Comparison of ENCODE assay signal across 13 mouse cellular contexts in genomic region chr16:6963533-6963932, GRCm38 (mm10).
DNase-seq lines count a peak whose midpoint lies in the region; ATAC-seq and TF ChIP-seq lines count a peak whose summit lies in the region.
"Had no signal": no experiment of that assay in that cellular context is flagged by ENCODE, and none has a peak within 500 bp of the region (broad histone marks: within the 10 kb centered on the region; RNA-seq: fewer than 3 reads in every experiment).

No protein-coding gene starts in this region.

- no peak for ATAC-seq in midbrain, postnatal 0 days (ENCODE audit: low FRiP score)
- ATAC-seq in erythroblast, adult 5-6 weeks (replicated peaks; ENCODE audit: low FRiP score, poor library complexity, severe bottlenecking): no peak

- DNase-seq in cerebellum, adult 18-20 months: peak; percentile 50 to 69
- no peak for DNase-seq in cerebellum, postnatal 10 days
- peak; percentile 7 for DNase-seq in urinary bladder, postnatal 14 days (ENCODE audit: low spot score)
- no peak for DNase-seq in urinary bladder, adult 18-20 months (ENCODE audit: low spot score in 2 of 2)
- DNase-seq in midbrain, postnatal 0 days (ENCODE audit: low spot score): no peak
- DNase-seq in yolk sac, embryonic 10.5 days (ENCODE audit: low spot score): no peak
- DNase-seq: kidney, adult 8-10 months had no signal

- no peak for TF ChIP-seq CTCF in embryonic fibroblast, embryonic 13.5 days (IDR thresholded peaks at IDR 0.05; ENCODE audit: borderline replicate concordance, insufficient read depth, low read length)
- TF ChIP-seq CTCF in midbrain, postnatal 0 days (IDR thresholded peaks at IDR 0.05): no peak

- peak overlapping the region; percentile 89 for H3K27ac ChIP-seq in embryonic fibroblast, embryonic 13.5 days (ENCODE audit: insufficient read depth, low read length)
- no peak overlapping the region for H3K27ac ChIP-seq in midbrain, postnatal 0 days (ENCODE audit: low read depth, low read length)
- H3K27ac ChIP-seq: embryonic facial prominence, embryonic 13.5 days; hindbrain, embryonic 12.5 days; liver, embryonic 15.5 days; stomach, embryonic 15.5 days had no signal

- no peak overlapping the region for H3K9ac ChIP-seq in midbrain, postnatal 0 days (replicated peaks; ENCODE audit: low read length, poor library complexity, severe bottlenecking)
- H3K9ac ChIP-seq: embryonic facial prominence, embryonic 13.5 days; hindbrain, embryonic 12.5 days; liver, embryonic 15.5 days; stomach, embryonic 15.5 days had no signal

- no peak overlapping the region for H3K4me3 ChIP-seq in embryonic fibroblast, embryonic 13.5 days (ENCODE audit: insufficient read depth, low read length)
- H3K4me3 ChIP-seq in midbrain, postnatal 0 days (ENCODE audit: low read depth, low read length): no peak overlapping the region
- H3K4me3 ChIP-seq: embryonic facial prominence, embryonic 13.5 days; hindbrain, embryonic 12.5 days; liver, embryonic 15.5 days; stomach, embryonic 15.5 days had no signal

- H3K27me3 ChIP-seq in midbrain, postnatal 0 days (ENCODE audit: insufficient read depth, low read length): no peaks in the 10 kb centered on the region
- H3K27me3 ChIP-seq: embryonic facial prominence, embryonic 13.5 days; liver, embryonic 15.5 days; stomach, embryonic 15.5 days had no signal

- no peaks in the 10 kb centered on the region for H3K36me3 ChIP-seq in midbrain, postnatal 0 days (ENCODE audit: insufficient read depth, low read length)
- H3K36me3 ChIP-seq: embryonic facial prominence, embryonic 13.5 days; hindbrain, embryonic 12.5 days; liver, embryonic 15.5 days; stomach, embryonic 15.5 days had no signal

- H3K4me2 ChIP-seq in midbrain, postnatal 0 days (ENCODE audit: low read depth, low read length, poor library complexity, severe bottlenecking): no peak overlapping the region
- H3K4me2 ChIP-seq: embryonic facial prominence, embryonic 13.5 days; hindbrain, embryonic 12.5 days; liver, embryonic 15.5 days; stomach, embryonic 15.5 days had no signal

- H3K4me1 ChIP-seq in embryonic fibroblast, embryonic 13.5 days (ENCODE audit: control insufficient read depth, insufficient read depth, low read length): peaks cover 10% of the 10 kb centered on the region
- H3K4me1 ChIP-seq in midbrain, postnatal 0 days (ENCODE audit: insufficient read depth, low read length): no peaks in the 10 kb centered on the region
- H3K4me1 ChIP-seq: embryonic facial prominence, embryonic 13.5 days; liver, embryonic 15.5 days; stomach, embryonic 15.5 days had no signal

- WGBS in midbrain, postnatal 0 days: 78% methylated on average over 4 of the region's 4 CpGs

- TF ChIP-seq POLR2A in embryonic fibroblast, embryonic 13.5 days (IDR thresholded peaks at IDR 0.05; ENCODE audit: low read depth, low read length): no peak

- no peaks in the 10 kb centered on the region for H3K9me3 ChIP-seq in midbrain, postnatal 0 days (ENCODE audit: low read length)
- H3K9me3 ChIP-seq: embryonic facial prominence, embryonic 13.5 days; hindbrain, embryonic 12.5 days; liver, embryonic 15.5 days; stomach, embryonic 15.5 days had no signal

Comparison
In these comparisons a context has a peak if more than half of its experiments do, and no peak if none do; other contexts are left out.
1. DNase-seq: peak in cerebellum, adult 18-20 months (2 of 2) and urinary bladder, postnatal 14 days (single experiment); none in cerebellum, postnatal 10 days (0 of 2), urinary bladder, adult 18-20 months (0 of 2), midbrain, postnatal 0 days (single experiment) and yolk sac, embryonic 10.5 days (single experiment).